Mouse (Mus musculus) kidney, adult 9 months (tissue): ENCODE measurements around the gene Zfhx2.

Source experiments
- DNase-seq: peaks from one replicate; pipeline ENCODE4 v3.0.0; 2022

The Zfhx2 gene

DNA sequence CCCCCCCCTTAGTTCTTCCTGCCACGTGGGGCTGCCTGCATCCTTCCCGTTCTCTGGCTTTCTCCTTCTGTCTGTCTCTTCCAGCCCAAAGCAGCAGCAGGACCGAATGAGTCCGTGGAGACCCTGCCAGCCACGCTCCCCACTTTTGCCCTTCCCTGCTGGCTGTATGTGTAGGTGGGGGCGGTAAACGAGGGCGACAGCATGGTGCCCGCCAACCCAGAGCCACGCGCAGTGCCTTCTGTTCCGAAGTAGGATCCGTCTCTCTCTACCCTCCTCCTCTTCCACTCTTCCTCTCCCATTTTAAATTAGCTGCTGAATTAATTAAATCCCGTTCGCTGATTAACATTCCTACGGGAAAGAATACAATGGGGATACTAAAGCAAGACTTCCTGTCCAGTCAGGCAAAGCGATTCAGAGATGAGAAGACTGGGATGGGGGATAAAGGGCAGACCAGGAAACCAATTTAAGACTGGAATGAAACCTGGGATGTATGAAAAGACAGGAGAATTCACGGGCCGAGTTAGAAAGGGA, 59.4 kb downstream of the Zfhx2 start:
- no peak for DNase-seq

- no peak for DNase-seq
Measured at GRCm38 (mm10) chr14:55029034-55029698, 63.0 kb downstream of the Zfhx2 start.

- no peak for DNase-seq
Measured at GRCm38 (mm10) chr14:55028333-55028835, 63.7 kb downstream of the Zfhx2 start.

DNA sequence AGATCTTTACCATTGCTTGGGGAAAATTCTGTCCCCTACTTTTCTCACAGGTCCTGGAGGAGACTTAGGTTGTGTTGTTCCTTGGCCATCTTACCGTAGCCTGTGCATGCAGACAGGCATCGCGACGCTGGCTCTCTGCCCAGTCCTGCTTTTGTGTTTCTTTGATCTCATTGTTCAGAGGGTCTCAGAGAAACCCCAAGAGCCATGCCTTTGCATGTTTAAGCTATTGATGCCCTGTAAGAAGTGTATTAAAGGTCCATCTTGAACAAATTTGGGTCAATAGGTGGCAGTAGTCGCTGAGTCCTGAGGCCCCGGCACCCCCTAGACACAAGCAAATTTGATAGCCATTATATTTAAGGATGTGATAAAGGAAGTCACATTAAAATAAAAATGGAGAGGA, 64.5 kb downstream of the Zfhx2 start:
- no peak for DNase-seq

- DNase-seq, result peak; percentile 37
Measured at GRCm38 (mm10) chr14:55027251-55027650, 64.9 kb downstream of the Zfhx2 start.

- no peak for DNase-seq
Measured at GRCm38 (mm10) chr14:55025527-55025926, 66.6 kb downstream of the Zfhx2 start.

GRCm38 (mm10) chr14:55024236-55024635, 67.9 kb downstream of the Zfhx2 start:
- DNase-seq, result peak; percentile 65

GRCm38 (mm10) chr14:55023011-55023410, 69.1 kb downstream of the Zfhx2 start:
- no peak for DNase-seq

DNA sequence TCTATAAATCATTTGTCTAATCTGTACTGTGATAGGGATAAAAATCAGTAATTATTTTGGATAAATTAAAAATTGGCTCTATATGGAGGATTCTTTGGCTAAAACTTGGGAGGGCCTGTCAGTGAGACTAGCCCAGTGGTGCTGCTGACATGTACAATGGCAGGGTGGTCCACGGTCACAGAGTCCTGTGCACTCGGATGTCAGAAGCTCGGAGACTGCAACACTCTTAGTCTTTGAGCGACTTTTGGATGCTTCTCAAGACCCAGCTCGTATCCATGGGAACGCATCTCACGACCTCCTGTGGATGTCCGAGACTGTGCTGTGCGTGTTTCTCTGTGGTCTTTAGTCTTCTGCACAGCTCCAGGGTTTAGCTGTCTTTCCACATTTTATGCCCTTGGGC, 71.7 kb downstream of the Zfhx2 start:
- no peak for DNase-seq

DNA sequence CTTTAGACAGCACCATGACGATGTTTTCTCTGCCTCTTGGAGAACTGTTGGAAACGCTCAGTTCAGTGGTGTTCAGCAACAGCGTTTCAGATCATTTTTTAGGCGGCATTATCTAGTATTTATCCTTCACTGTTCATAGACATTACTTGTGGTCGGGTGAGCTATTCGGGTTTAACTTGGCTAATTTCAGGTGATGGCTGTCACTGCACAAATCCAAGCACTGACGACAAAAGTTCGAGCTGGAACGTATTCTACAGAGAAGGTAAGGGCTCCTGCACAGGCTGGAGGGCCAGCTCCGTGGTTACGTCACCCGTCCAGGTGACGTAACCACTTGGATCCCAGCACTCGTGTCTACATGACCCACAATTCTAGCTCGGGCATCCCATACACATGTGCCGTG, 75.2 kb downstream of the Zfhx2 start:
- DNase-seq, result no peak

- DNase-seq, result no peak
Measured at GRCm38 (mm10) chr14:55015767-55016111, 76.4 kb downstream of the Zfhx2 start.

- peak; percentile 100 for DNase-seq
Measured at GRCm38 (mm10) chr14:55014991-55015766, 76.9 kb downstream of the Zfhx2 start, which contains the start of gene Ngdn. Gene Ngdn, plus strand, starts transcription at chr14:55015454.

DNA sequence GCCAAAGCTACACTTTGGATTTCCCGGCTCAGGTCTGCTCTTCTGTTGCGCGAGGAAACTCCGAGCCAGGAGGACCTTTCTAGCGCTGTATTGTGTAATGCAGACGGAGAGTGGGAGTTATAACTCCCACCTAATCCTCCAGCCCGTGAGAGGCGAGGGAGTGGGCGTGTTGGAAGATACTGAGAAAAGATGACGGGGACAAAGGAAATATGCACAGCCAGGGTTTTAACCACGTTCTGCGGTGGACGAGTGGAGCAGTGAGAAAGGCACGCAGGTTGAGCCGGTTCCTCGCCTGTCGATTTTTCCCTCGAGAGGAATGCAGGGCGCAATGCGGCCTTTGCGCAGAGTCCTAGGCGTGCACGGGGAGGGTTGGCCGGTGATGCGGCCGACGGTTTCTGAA, 77.5 kb downstream of the Zfhx2 start:
- no peak for DNase-seq

- peak; percentile 30 for DNase-seq
Measured at GRCm38 (mm10) chr14:55011116-55011515, 81.0 kb downstream of the Zfhx2 start.
